Mouse (Mus musculus) thymus, postnatal 0 days (tissue): ENCODE measurements around the gene Arhgap31. TPM values are rescaled to one million over a fixed set of nuclear protein-coding genes. Genes with fewer than 3 reads are reported as not detected.

ENCODE experiments used
- DNase-seq: peaks from one replicate; pipeline ENCODE4 v3.0.0-alpha.2; 2015; ENCODE audit warnings: low spot score
- polyA plus RNA-seq: library from polyadenylated mRNA; unstranded; fragments of >200 nt; fragmentation: Nextera tagmentation; extraction: Ambion mirVana; gene quantifications from 2 replicates; pipeline ENCODE4 v1.2.1, GENCODE M21; 2015

Gene Arhgap31
- polyA plus RNA-seq, 1 experiment from 2014 or later = 5.7 TPM

DNA sequence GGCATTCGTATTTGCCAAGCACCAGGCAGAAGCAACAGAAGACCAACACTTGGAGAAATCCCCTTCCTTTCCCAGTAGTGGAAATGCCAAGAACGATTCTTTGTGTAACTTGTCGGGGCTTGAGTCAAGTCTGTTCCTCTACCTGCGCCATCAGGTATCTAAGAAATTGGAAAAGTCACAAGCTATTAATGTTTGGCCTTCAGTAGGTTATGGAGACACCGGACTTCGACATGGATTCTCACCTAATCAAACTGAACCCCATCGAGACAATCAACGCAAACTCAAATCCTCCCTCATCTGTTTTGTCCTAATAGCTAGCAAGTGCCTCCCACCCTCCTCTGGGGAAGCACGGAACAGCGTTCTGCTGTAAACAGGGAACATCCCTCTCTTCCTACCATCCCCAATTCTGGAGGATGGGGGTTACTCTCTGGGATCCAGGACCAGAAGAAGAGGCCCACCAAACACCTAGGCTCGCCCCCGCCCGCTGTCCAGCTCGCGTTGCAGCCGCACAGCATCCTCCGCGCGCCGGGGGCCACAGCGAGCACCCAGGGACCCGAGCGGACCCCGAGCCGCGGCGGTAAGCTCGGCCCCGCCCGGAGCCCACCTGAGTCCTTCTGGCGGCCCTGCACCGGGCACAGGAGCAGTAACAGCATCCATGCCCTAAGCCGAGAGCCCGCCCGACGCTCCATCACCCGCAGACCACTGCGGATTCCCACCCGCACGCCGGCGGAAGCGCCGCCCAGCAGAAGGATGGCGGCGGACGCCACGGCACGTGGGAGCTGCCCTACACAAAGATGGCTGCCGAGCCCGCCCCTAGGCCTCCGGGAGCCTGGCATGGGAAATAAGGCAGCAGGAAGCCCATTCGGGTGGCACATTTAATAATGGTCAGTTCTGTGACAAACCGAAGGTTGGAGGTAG is 163.3 kb downstream of the Arhgap31 start, which contains the start of gene Poglut1:
TSS of gene Poglut1 (minus strand) at position 780 of the 918 bp plus-strand sequence.
- peak; percentile 74 for DNase-seq

Other genes with a start within 250 kb of the Arhgap31 start
- gene Timmdc1, start 190.6 kb downstream of the Arhgap31 start, polyA plus RNA-seq = 29.4 and 30.1 TPM in 2 replicates
- gene Poglut1, start 163.0 kb downstream of the Arhgap31 start, polyA plus RNA-seq = 25.3 and 28.4 TPM in 2 replicates
- gene Tmem39a, start 154.6 kb downstream of the Arhgap31 start, polyA plus RNA-seq = 47.5 and 56.5 TPM in 2 replicates
- gene B4galt4, start 29.0 kb upstream of the Arhgap31 start, polyA plus RNA-seq = 8.3 and 8.4 TPM in 2 replicates
- 1.7 and 6.4 TPM in 2 replicates for gene Upk1b, start 87.1 kb upstream of the Arhgap31 start, polyA plus RNA-seq
- gene 4930435E12Rik, start 115.5 kb upstream of the Arhgap31 start, polyA plus RNA-seq = not detected in 2 replicates
- 0.05 TPM in 1 of 2 replicates, not detected in the other for gene Igsf11, start 179.4 kb upstream of the Arhgap31 start, polyA plus RNA-seq